Mouse (Mus musculus): ENCODE data around the gene Olfr237-ps1.
"Not testable (repeated sequence)": the region's sequence is repeated elsewhere in the genome, so short reads cannot be mapped to it uniquely, and the experiment has no call there.

Gene Olfr237-ps1

GRCm38 (mm10) chr6:43146267-43146666, at the start of gene Olfr237-ps1:
Gene Olfr237-ps1 (plus strand): TSS chr6:43146567.
- not testable (repeated sequence) for DNase-seq (ENCODE audit: low read depth)

GRCm38 (mm10) chr6:43106069-43106468, 40.3 kb upstream of the Olfr237-ps1 start, which contains the start of gene Olfr441:
Gene Olfr441 (plus strand): TSS chr6:43106369.
- DNase-seq (ENCODE audit: low read depth), result not testable (repeated sequence)

GRCm38 (mm10) chr6:43159502-43159901, 13.1 kb downstream of the Olfr237-ps1 start:
- no peak for DNase-seq (ENCODE audit: low read depth)

GRCm38 (mm10) chr6:43162982-43163381, 16.6 kb downstream of the Olfr237-ps1 start, which contains the start of gene Olfr437:
Gene Olfr437 (plus strand): TSS chr6:43163282.
- no peak for DNase-seq (ENCODE audit: low read depth)

GRCm38 (mm10) chr6:43167246-43167645, 20.9 kb downstream of the Olfr237-ps1 start:
- DNase-seq (ENCODE audit: low read depth), result no peak

- no peak for DNase-seq (ENCODE audit: low read depth)
Measured at GRCm38 (mm10) chr6:43171840-43172239, 25.5 kb downstream of the Olfr237-ps1 start, which contains the start of gene Olfr13. Gene Olfr13 (plus strand): TSS chr6:43172140.

- no peak for DNase-seq (ENCODE audit: low read depth)
Measured at GRCm38 (mm10) chr6:43178129-43178528, 31.8 kb downstream of the Olfr237-ps1 start.

- DNase-seq (ENCODE audit: low read depth), result no peak
Measured at GRCm38 (mm10) chr6:43178584-43179501, 32.5 kb downstream of the Olfr237-ps1 start.

- DNase-seq (ENCODE audit: low read depth), result no peak
Measured at GRCm38 (mm10) chr6:43190986-43191385, 44.6 kb downstream of the Olfr237-ps1 start.

GRCm38 (mm10) chr6:43196781-43197180, 50.4 kb downstream of the Olfr237-ps1 start, which contains the start of gene Olfr435:
Gene Olfr435 (plus strand): TSS chr6:43197146.
- DNase-seq (ENCODE audit: low read depth), result no peak

GRCm38 (mm10) chr6:43198094-43198493, 51.7 kb downstream of the Olfr237-ps1 start:
- DNase-seq (ENCODE audit: low read depth), result no peak

GRCm38 (mm10) chr6:43202786-43203185, 56.4 kb downstream of the Olfr237-ps1 start:
- DNase-seq (ENCODE audit: low read depth), result no peak

GRCm38 (mm10) chr6:43205355-43205754, 59.0 kb downstream of the Olfr237-ps1 start:
- DNase-seq (ENCODE audit: low read depth), result no peak

Measured in c-Kit-positive CD71-negative TER-119-negative erythroid progenitor cells, embryonic 14.5 days (primary cell).